Mouse (Mus musculus): ENCODE data around the gene BC025920. TPM values are rescaled to one million over a fixed set of nuclear protein-coding genes. Genes with fewer than 3 reads are reported as not detected.
A peak's percentile ranks its signal among the peaks of the same experiment; 100 is the strongest.
"Not testable (repeated sequence)": the region's sequence is repeated elsewhere in the genome, so short reads cannot be mapped to it uniquely, and the experiment has no call there.

The BC025920 gene
- total RNA-seq, 2 experiments from 2014 or later, result 2.0 to 6.0 TPM

DNA sequence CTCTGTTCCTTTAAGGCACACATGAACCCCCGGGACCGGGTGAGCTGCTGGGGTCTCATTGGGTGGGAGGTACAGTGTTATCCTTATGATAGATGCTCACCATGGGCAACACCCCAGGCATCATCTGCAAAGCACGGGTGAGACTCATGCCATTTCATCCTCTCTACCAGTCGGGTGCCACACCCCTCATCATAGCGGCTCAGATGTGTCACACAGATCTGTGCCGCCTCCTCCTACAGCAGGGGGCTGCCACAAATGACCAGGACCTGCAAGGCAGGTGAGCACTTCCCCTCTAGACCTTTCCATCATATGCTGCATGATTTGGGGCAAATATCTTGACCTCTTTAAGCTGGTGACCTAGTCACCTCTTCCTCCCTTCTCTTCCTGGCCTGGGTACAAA lies 32.0 kb downstream of the BC025920 start:
- no peak for ATAC-seq (replicated peaks; ENCODE audit: low FRiP score, poor library complexity, severe bottlenecking)

GRCm38 (mm10) chr10:81640825-81641224 lies 34.8 kb downstream of the BC025920 start:
- ATAC-seq (replicated peaks; ENCODE audit: low FRiP score, poor library complexity, severe bottlenecking), result not testable (repeated sequence)

DNA sequence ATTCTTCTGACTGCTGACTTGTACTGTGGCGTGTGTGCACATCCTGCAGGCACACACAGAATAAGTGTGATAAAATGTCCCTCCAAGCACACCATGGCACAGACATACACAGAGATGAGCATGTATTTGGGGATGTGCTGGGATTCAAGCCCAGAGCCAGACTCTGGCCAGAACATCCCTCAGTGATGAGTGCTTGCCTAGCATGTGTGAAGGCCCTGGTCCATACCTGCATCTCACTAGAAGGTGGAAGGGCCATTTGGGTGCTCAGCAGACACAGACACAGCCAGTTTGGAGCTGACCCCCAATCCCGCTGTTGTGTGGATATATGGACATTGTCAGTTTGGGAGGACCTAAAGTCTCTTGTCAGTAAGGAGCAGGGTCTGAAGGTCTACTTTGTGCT lies 35.5 kb downstream of the BC025920 start:
- ATAC-seq (replicated peaks; ENCODE audit: low FRiP score, poor library complexity, severe bottlenecking), result no peak

- no peak for ATAC-seq (replicated peaks; ENCODE audit: low FRiP score, poor library complexity, severe bottlenecking)
Measured at GRCm38 (mm10) chr10:81641978-81642647, 36.0 kb downstream of the BC025920 start.

- ATAC-seq (replicated peaks; ENCODE audit: low FRiP score, poor library complexity, severe bottlenecking), result peak; percentile 19
Measured at GRCm38 (mm10) chr10:81642648-81643448, 36.8 kb downstream of the BC025920 start.

DNA sequence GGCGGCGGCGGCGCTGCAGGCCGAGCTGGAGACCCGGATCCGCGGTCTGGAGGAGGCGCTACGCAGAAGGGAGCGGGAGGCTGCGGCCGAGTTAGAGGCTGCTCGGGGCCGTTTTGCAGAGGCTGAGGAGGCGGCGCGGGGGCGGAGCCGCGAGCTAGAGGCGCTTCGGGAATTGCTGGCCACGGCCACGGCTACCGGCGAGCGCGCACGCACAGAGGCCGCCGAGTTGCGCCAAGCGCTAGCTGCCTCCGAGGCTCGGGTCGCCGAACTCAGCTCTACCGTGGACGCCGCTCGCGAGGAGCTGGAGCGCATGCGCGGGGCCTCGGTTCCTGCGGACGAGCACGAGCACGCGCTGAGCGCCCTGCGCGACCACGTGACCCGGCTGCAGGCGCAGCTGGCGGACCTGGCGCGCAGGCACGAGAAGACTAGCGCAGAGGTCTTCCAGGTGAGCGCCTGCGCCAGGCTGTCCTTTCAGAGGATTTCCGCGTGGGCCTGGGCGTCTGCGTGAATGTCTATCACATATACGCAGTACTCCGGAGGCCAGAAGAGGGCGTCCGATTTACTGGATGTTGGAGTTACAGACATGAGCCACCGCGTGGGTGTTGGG lies 37.5 kb downstream of the BC025920 start:
- ATAC-seq (replicated peaks; ENCODE audit: low FRiP score, poor library complexity, severe bottlenecking), result peak; percentile 86

DNA sequence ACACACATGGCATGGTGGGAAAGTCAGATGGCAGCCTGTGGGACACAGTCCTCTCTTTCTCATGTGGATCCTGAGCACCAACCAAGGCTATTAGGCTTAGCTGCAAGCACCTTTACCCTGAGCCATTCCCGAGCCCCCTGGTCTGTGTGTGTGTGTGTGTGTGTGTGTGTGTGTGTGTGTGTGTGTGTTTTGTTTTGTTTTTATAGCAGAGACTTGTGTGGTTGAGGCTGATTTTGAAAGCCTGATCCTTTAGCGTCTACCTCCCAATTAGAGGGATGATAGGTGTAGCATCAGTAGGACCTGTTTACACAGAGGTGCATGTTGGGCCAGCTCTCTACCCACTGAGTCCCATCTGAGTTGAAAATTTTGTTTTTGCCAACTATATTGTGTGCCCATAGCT lies 38.1 kb downstream of the BC025920 start:
- no peak for ATAC-seq (replicated peaks; ENCODE audit: low FRiP score, poor library complexity, severe bottlenecking)

GRCm38 (mm10) chr10:81644716-81645115 lies 38.6 kb downstream of the BC025920 start:
- no peak for ATAC-seq (replicated peaks; ENCODE audit: low FRiP score, poor library complexity, severe bottlenecking)

- no peak for ATAC-seq (replicated peaks; ENCODE audit: low FRiP score, poor library complexity, severe bottlenecking)
Measured at GRCm38 (mm10) chr10:81645391-81645790, 39.3 kb downstream of the BC025920 start.

DNA sequence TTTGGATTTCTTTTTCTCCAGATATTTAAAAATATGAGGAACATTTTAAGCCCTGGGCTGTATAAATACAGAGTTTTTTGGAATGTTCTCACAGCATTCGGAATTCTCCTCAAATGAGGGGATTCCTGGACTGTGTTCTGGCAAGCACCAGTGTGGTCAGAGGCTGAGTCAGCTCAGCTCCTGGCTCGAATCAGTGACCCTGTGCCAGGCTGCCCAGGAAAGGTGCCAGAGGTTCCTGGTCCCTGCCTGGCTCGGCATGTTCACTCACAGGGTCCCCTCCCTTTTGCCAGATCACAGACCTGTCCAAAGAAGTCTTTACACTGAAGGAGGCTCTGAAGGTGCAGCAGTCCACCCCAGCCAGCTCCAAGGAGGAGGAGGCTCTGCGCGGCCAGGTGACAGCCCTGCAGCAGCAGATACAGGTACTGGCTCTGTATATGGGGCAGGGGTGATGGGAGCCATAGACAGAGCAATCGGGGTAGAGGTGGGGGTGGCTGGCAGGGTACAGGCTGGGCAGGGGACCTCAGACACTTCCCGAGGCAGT lies 40.0 kb downstream of the BC025920 start:
- no peak for ATAC-seq (replicated peaks; ENCODE audit: low FRiP score, poor library complexity, severe bottlenecking)

GRCm38 (mm10) chr10:81648803-81649775 lies 43.0 kb downstream of the BC025920 start, which contains the start of gene Gm10778:
Gene Gm10778, plus strand, starts transcription at chr10:81649059.
- peak; percentile 99 for ATAC-seq (replicated peaks; ENCODE audit: low FRiP score, poor library complexity, severe bottlenecking)

GRCm38 (mm10) chr10:81655178-81655577 lies 49.1 kb downstream of the BC025920 start:
- ATAC-seq (replicated peaks; ENCODE audit: low FRiP score, poor library complexity, severe bottlenecking), result no peak

DNA sequence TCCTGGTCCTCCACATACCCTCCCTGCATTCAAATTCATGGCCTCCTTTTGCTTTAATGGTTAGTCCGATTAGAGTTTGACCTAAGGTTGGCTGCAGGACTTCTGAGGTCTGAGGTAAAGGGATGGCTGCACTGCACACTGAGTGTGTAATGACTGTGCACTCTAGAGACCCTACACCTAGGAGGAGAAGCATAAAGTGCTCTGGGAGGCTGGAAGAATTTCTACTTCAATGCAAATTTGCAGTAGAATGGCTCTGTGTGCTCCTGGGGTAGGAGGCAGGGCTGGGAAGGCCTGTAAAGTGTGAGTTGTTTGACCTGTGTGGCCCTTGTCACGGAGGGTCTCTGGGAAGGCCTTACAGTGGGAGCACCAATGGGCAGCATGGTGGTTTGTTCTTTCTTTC lies 50.1 kb downstream of the BC025920 start:
- ATAC-seq (replicated peaks; ENCODE audit: low FRiP score, poor library complexity, severe bottlenecking), result no peak

Other genes starting within 250 kb of the BC025920 start
- 1.9 and 2.5 TPM in 2 replicates for gene Mfsd12, start 248.8 kb upstream of the BC025920 start, total RNA-seq (2015; ENCODE audit: low replicate concordance)
- 8.7 and 10.6 TPM in 2 replicates for gene Mfsd12, start 248.8 kb upstream of the BC025920 start, total RNA-seq (2017; ENCODE audit: low replicate concordance)
- gene 4930404N11Rik, start 240.5 kb upstream of the BC025920 start, total RNA-seq (2015; ENCODE audit: low replicate concordance), result 15.6 and 27.0 TPM in 2 replicates
- gene 4930404N11Rik, start 240.5 kb upstream of the BC025920 start, total RNA-seq (2017; ENCODE audit: low replicate concordance), result 35.7 and 41.5 TPM in 2 replicates
- gene Fzr1, start 227.8 kb upstream of the BC025920 start, total RNA-seq (2015; ENCODE audit: low replicate concordance), result 286 and 325 TPM in 2 replicates
- 463 and 486 TPM in 2 replicates for gene Fzr1, start 227.8 kb upstream of the BC025920 start, total RNA-seq (2017; ENCODE audit: low replicate concordance)
- gene Dohh, start 221.8 kb upstream of the BC025920 start, total RNA-seq (2015; ENCODE audit: low replicate concordance), result 10.4 and 11.7 TPM in 2 replicates
- 32.5 and 33.7 TPM in 2 replicates for gene Dohh, start 221.8 kb upstream of the BC025920 start, total RNA-seq (2017; ENCODE audit: low replicate concordance)
- 2.5 and 3.7 TPM in 2 replicates for gene Gm48551, start 221.8 kb upstream of the BC025920 start, total RNA-seq (2015; ENCODE audit: low replicate concordance)
- gene Gm48551, start 221.8 kb upstream of the BC025920 start, total RNA-seq (2017; ENCODE audit: low replicate concordance), result 1.3 TPM in 1 of 2 replicates, not detected in the other
- not detected in 2 replicates for gene Gm48552, start 217.3 kb upstream of the BC025920 start, total RNA-seq (2015; ENCODE audit: low replicate concordance)
- 5.6 TPM in 1 of 2 replicates, not detected in the other for gene Gm48552, start 217.3 kb upstream of the BC025920 start, total RNA-seq (2017; ENCODE audit: low replicate concordance)
- 5.4 TPM in 1 of 2 replicates, not detected in the other for gene Smim24, start 213.2 kb upstream of the BC025920 start, total RNA-seq (2015; ENCODE audit: low replicate concordance)
- gene Smim24, start 213.2 kb upstream of the BC025920 start, total RNA-seq (2017; ENCODE audit: low replicate concordance), result 1.8 and 3.8 TPM in 2 replicates
- 13.4 and 23.8 TPM in 2 replicates for gene Nfic, start 150.6 kb upstream of the BC025920 start, total RNA-seq (2015; ENCODE audit: low replicate concordance)
- 0.84 and 8.2 TPM in 2 replicates for gene Nfic, start 150.6 kb upstream of the BC025920 start, total RNA-seq (2017; ENCODE audit: low replicate concordance)
- gene Celf5, start 123.6 kb upstream of the BC025920 start, total RNA-seq (2015; ENCODE audit: low replicate concordance), result not detected in 2 replicates
- gene Celf5, start 123.6 kb upstream of the BC025920 start, total RNA-seq (2017; ENCODE audit: low replicate concordance), result 0.68 TPM in 1 of 2 replicates, not detected in the other
- gene Ncln, start 109.9 kb upstream of the BC025920 start, total RNA-seq (2015; ENCODE audit: low replicate concordance), result 8.1 and 46.4 TPM in 2 replicates
- 10.8 and 12.8 TPM in 2 replicates for gene Ncln, start 109.9 kb upstream of the BC025920 start, total RNA-seq (2017; ENCODE audit: low replicate concordance)
- gene S1pr4, start 106.1 kb upstream of the BC025920 start, total RNA-seq (2015; ENCODE audit: low replicate concordance), result 2.9 and 4.6 TPM in 2 replicates
- gene S1pr4, start 106.1 kb upstream of the BC025920 start, total RNA-seq (2017; ENCODE audit: low replicate concordance), result 2.1 and 6.0 TPM in 2 replicates
- 2.1 and 12.1 TPM in 2 replicates for gene Gna15, start 82.0 kb upstream of the BC025920 start, total RNA-seq (2015; ENCODE audit: low replicate concordance)
- 6.3 and 14.8 TPM in 2 replicates for gene Gna15, start 82.0 kb upstream of the BC025920 start, total RNA-seq (2017; ENCODE audit: low replicate concordance)
- gene Gna11, start 61.1 kb upstream of the BC025920 start, total RNA-seq (2015; ENCODE audit: low replicate concordance), result 1.9 and 2.1 TPM in 2 replicates
- gene Gna11, start 61.1 kb upstream of the BC025920 start, total RNA-seq (2017; ENCODE audit: low replicate concordance), result 5.9 and 10.9 TPM in 2 replicates
- gene Aes, start 46.8 kb upstream of the BC025920 start, total RNA-seq (2015; ENCODE audit: low replicate concordance), result 68.5 and 77.8 TPM in 2 replicates
- 31.4 and 81.9 TPM in 2 replicates for gene Aes, start 46.8 kb upstream of the BC025920 start, total RNA-seq (2017; ENCODE audit: low replicate concordance)
- not detected in 2 replicates for gene Tle2, start 31.7 kb upstream of the BC025920 start, total RNA-seq (2015; ENCODE audit: low replicate concordance)
- not detected in 2 replicates for gene Tle2, start 31.7 kb upstream of the BC025920 start, total RNA-seq (2017; ENCODE audit: low replicate concordance)
- gene Tle6, start 5.2 kb upstream of the BC025920 start, total RNA-seq (2015; ENCODE audit: low replicate concordance), result 1.7 and 2.7 TPM in 2 replicates
- gene Tle6, start 5.2 kb upstream of the BC025920 start, total RNA-seq (2017; ENCODE audit: low replicate concordance), result not detected in 2 replicates
- gene Sirt6, start 21.5 kb downstream of the BC025920 start, total RNA-seq (2015; ENCODE audit: low replicate concordance), result 0.63 and 0.96 TPM in 2 replicates
- 0.56 and 3.7 TPM in 2 replicates for gene Sirt6, start 21.5 kb downstream of the BC025920 start, total RNA-seq (2017; ENCODE audit: low replicate concordance)
- not detected in 2 replicates for gene Ankrd24, start 22.3 kb downstream of the BC025920 start, total RNA-seq (2015; ENCODE audit: low replicate concordance)
- gene Ankrd24, start 22.3 kb downstream of the BC025920 start, total RNA-seq (2017; ENCODE audit: low replicate concordance), result 0.28 and 1.1 TPM in 2 replicates
- 0.63 and 1.9 TPM in 2 replicates for gene Gm10778, start 42.8 kb downstream of the BC025920 start, total RNA-seq (2015; ENCODE audit: low replicate concordance)
- 1.4 TPM in 1 of 2 replicates, not detected in the other for gene Gm10778, start 42.8 kb downstream of the BC025920 start, total RNA-seq (2017; ENCODE audit: low replicate concordance)
- 6.3 TPM in 1 of 2 replicates, not detected in the other for gene Zfp433, start 98.6 kb downstream of the BC025920 start, total RNA-seq (2015; ENCODE audit: low replicate concordance)
- gene Zfp433, start 98.6 kb downstream of the BC025920 start, total RNA-seq (2017; ENCODE audit: low replicate concordance), result 1.2 and 5.4 TPM in 2 replicates
- gene Gm3055, start 164.9 kb downstream of the BC025920 start, total RNA-seq (2015; ENCODE audit: low replicate concordance), result not detected in 2 replicates
- gene Gm3055, start 164.9 kb downstream of the BC025920 start, total RNA-seq (2017; ENCODE audit: low replicate concordance), result 0.34 and 1.4 TPM in 2 replicates
- 1.5 and 1.9 TPM in 2 replicates for gene Gm4767, start 205.9 kb downstream of the BC025920 start, total RNA-seq (2015; ENCODE audit: low replicate concordance)
- 1.6 TPM in 1 of 2 replicates, not detected in the other for gene Gm4767, start 205.9 kb downstream of the BC025920 start, total RNA-seq (2017; ENCODE audit: low replicate concordance)